Mouse (Mus musculus): ENCODE measurements around the gene Hemk1.
A peak's percentile ranks its signal among the peaks of the same experiment; 100 is the strongest.
"Not testable (repeated sequence)": the region's sequence is repeated elsewhere in the genome, so short reads cannot be mapped to it uniquely, and the experiment has no call there.

Hemk1 gene

GRCm38 (mm10) chr9:107308346-107309000 is 29.7 kb downstream of the Hemk1 start:
- no peak for DNase-seq (ENCODE audit: low spot score)

GRCm38 (mm10) chr9:107307886-107308285 is 30.3 kb downstream of the Hemk1 start:
- DNase-seq (ENCODE audit: low spot score), result peak; percentile 23

- no peak for DNase-seq (ENCODE audit: low spot score)
Measured at GRCm38 (mm10) chr9:107307099-107307872, 30.9 kb downstream of the Hemk1 start.

GRCm38 (mm10) chr9:107306673-107307072 is 31.5 kb downstream of the Hemk1 start:
- DNase-seq (ENCODE audit: low spot score), result not testable (repeated sequence)

GRCm38 (mm10) chr9:107305601-107306542 is 32.3 kb downstream of the Hemk1 start:
- no peak for DNase-seq (ENCODE audit: low spot score)

- DNase-seq (ENCODE audit: low spot score), result no peak
Measured at GRCm38 (mm10) chr9:107305012-107305411, 33.1 kb downstream of the Hemk1 start.

- no peak for DNase-seq (ENCODE audit: low spot score)
Measured at GRCm38 (mm10) chr9:107304383-107304782, 33.8 kb downstream of the Hemk1 start.

GRCm38 (mm10) chr9:107303900-107304299 is 34.2 kb downstream of the Hemk1 start:
- DNase-seq (ENCODE audit: low spot score), result no peak

- DNase-seq (ENCODE audit: low spot score), result no peak
Measured at GRCm38 (mm10) chr9:107303121-107303820, 34.9 kb downstream of the Hemk1 start.

GRCm38 (mm10) chr9:107302592-107302991 is 35.6 kb downstream of the Hemk1 start:
- DNase-seq (ENCODE audit: low spot score), result no peak

- DNase-seq (ENCODE audit: low spot score), result no peak
Measured at GRCm38 (mm10) chr9:107301554-107302331, 36.4 kb downstream of the Hemk1 start.

GRCm38 (mm10) chr9:107300224-107300973 is 37.8 kb downstream of the Hemk1 start:
- DNase-seq (ENCODE audit: low spot score), result no peak

GRCm38 (mm10) chr9:107299783-107300182 is 38.4 kb downstream of the Hemk1 start:
- DNase-seq (ENCODE audit: low spot score), result no peak

- no peak for DNase-seq (ENCODE audit: low spot score)
Measured at GRCm38 (mm10) chr9:107298876-107299275, 39.3 kb downstream of the Hemk1 start.

- DNase-seq (ENCODE audit: low spot score), result no peak
Measured at GRCm38 (mm10) chr9:107298059-107298780, 39.9 kb downstream of the Hemk1 start.

- DNase-seq (ENCODE audit: low spot score), result no peak
Measured at GRCm38 (mm10) chr9:107297658-107298057, 40.5 kb downstream of the Hemk1 start.

GRCm38 (mm10) chr9:107297059-107297458 is 41.1 kb downstream of the Hemk1 start:
- DNase-seq (ENCODE audit: low spot score), result no peak

GRCm38 (mm10) chr9:107296501-107296965 is 41.6 kb downstream of the Hemk1 start:
- peak; percentile 88 for DNase-seq (ENCODE audit: low spot score)

GRCm38 (mm10) chr9:107296041-107296440 is 42.1 kb downstream of the Hemk1 start:
- no peak for DNase-seq (ENCODE audit: low spot score)

- DNase-seq (ENCODE audit: low spot score), result no peak
Measured at GRCm38 (mm10) chr9:107296016-107296040, 42.3 kb downstream of the Hemk1 start, which contains the start of gene Cish. Gene Cish (plus strand): TSS chr9:107296026.

Data from left cerebral cortex, adult 11 months (tissue).